21 mouse cellular contexts compared by ENCODE assay signal in the genomic region with DNA sequence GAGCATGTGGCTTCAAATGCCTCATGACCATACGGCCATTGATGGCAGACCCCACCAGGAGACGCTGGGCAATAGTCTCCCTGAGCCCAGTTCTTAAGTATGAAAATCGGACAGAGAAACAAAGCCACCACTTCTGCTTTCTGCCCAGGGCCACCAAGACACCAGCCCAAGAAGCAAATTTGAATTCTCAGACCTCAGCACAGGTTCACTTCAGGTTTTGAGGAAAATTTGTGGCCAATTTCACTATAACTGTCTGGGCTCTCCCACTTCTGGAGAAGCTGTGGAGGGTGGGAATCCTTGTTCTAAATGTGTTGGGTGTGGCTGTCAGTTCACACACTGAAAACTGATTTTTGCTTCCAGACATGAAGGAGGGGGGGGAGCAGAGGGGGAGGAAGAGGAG. TPM values are rescaled to one million over a fixed set of nuclear protein-coding genes. Genes with fewer than 3 reads are reported as not detected.
DNase-seq lines count a peak whose midpoint lies in the region; ATAC-seq and TF ChIP-seq lines count a peak whose summit lies in the region.
"Had no signal": no experiment of that assay in that cellular context is flagged by ENCODE, and none has a peak within 500 bp of the region (broad histone marks: within the 10 kb centered on the region; RNA-seq: fewer than 3 reads in every experiment).

No protein-coding gene starts in this region.

- DNase-seq in liver, embryonic 11.5 days (ENCODE audit: low spot score): no peak
- no peak for DNase-seq in liver, postnatal 0 days
- DNase-seq in spleen, postnatal 36 days (ENCODE audit: low spot score in 2 of 2): peak; percentile 74 to 75
- no peak for DNase-seq in right cerebral cortex, adult 18-20 months
- DNase-seq in thymus, postnatal 36 days: no peak
- no peak for DNase-seq in right cerebral cortex, postnatal 14 days
- DNase-seq: cerebellum, adult 11 months; cerebellum, postnatal 14 days; thymus, postnatal 14 days had no signal

- H3K4me1 ChIP-seq in liver, embryonic 12.5 days: no peaks in the 10 kb centered on the region
- H3K4me1 ChIP-seq in liver, embryonic 11.5 days (replicated peaks; ENCODE audit: control insufficient read depth, insufficient read depth, low read length): no peaks in the 10 kb centered on the region
- no peaks in the 10 kb centered on the region for H3K4me1 ChIP-seq in brown adipose tissue, adult 24 weeks (ENCODE audit: control insufficient read depth, insufficient read depth, insufficient read length, low read length)
- H3K4me1 ChIP-seq in liver, postnatal 0 days (ENCODE audit: insufficient read depth): 0 out of 2 replicates have a peak, but pooled peaks cover 7% of the 10 kb centered on the region
- H3K4me1 ChIP-seq: heart, embryonic 12.5 days; lung, embryonic 15.5 days; midbrain, embryonic 10.5 days had no signal

- TF ChIP-seq CTCF in liver, postnatal 0 days (IDR thresholded peaks at IDR 0.05; ENCODE audit: low read depth): no peak

- ATAC-seq in liver, embryonic 12.5 days: no peak
- ATAC-seq in liver, embryonic 11.5 days (replicated peaks; ENCODE audit: low FRiP score): no peak
- ATAC-seq in liver, postnatal 0 days: no peak
- ATAC-seq: forebrain, embryonic 14.5 days; hindbrain, embryonic 16.5 days; intestine, postnatal 0 days had no signal

- no peak overlapping the region for H3K9ac ChIP-seq in liver, embryonic 12.5 days
- H3K9ac ChIP-seq in liver, embryonic 11.5 days (ENCODE audit: low read depth, low read length): no peak overlapping the region
- 0 out of 2 replicates have a peak overlapping the region, but pooled peaks have one; percentile 8 for H3K9ac ChIP-seq in liver, postnatal 0 days (replicated peaks)
- H3K9ac ChIP-seq: heart, embryonic 12.5 days; lung, embryonic 15.5 days had no signal

- no peak for TF ChIP-seq EP300 in liver, postnatal 0 days (IDR thresholded peaks at IDR 0.05; ENCODE audit: low read depth)

- peak overlapping the region; percentile 17; the same call in 1 of the 2 replicates for H3K27ac ChIP-seq in liver, embryonic 12.5 days
- no peak overlapping the region for H3K27ac ChIP-seq in liver, embryonic 11.5 days (ENCODE audit: low read depth, low read length)
- peak overlapping the region; percentile 74 for H3K27ac ChIP-seq in brown adipose tissue, adult 24 weeks (replicated peaks; ENCODE audit: low read depth, low read length)
- H3K27ac ChIP-seq in liver, postnatal 0 days (ENCODE audit: low read depth): peak overlapping the region; percentile 81
- H3K27ac ChIP-seq: kidney, postnatal 0 days; left cerebral cortex, adult 2 months; limb, embryonic 10.5 days; lung, embryonic 15.5 days; midbrain, embryonic 10.5 days; stomach, postnatal 0 days had no signal

- no peaks in the 10 kb centered on the region for H3K36me3 ChIP-seq in liver, embryonic 12.5 days
- H3K36me3 ChIP-seq in liver, embryonic 11.5 days (ENCODE audit: control insufficient read depth, insufficient read depth, low read length): no peaks in the 10 kb centered on the region
- H3K36me3 ChIP-seq in liver, postnatal 0 days (replicated peaks; ENCODE audit: insufficient read depth, low read length): no peaks in the 10 kb centered on the region
- H3K36me3 ChIP-seq: heart, embryonic 12.5 days; limb, embryonic 10.5 days; lung, embryonic 15.5 days; midbrain, embryonic 10.5 days had no signal

- H3K4me3 ChIP-seq in liver, embryonic 12.5 days: no peak overlapping the region
- H3K4me3 ChIP-seq in liver, embryonic 11.5 days (ENCODE audit: low read depth, low read length): no peak overlapping the region
- H3K4me3 ChIP-seq in brown adipose tissue, adult 24 weeks (ENCODE audit: insufficient read depth, low read depth, low read length): no peak overlapping the region
- H3K4me3 ChIP-seq in liver, postnatal 0 days (ENCODE audit: low read depth, low read length): no peak overlapping the region
- H3K4me3 ChIP-seq: heart, embryonic 12.5 days; left cerebral cortex, adult 2 months; limb, embryonic 10.5 days; lung, embryonic 15.5 days; midbrain, embryonic 10.5 days had no signal

- H3K9me3 ChIP-seq in liver, embryonic 12.5 days (replicated peaks): no peaks in the 10 kb centered on the region
- H3K9me3 ChIP-seq in liver, embryonic 11.5 days (ENCODE audit: control insufficient read depth, low read length): no peaks in the 10 kb centered on the region
- no peaks in the 10 kb centered on the region for H3K9me3 ChIP-seq in liver, postnatal 0 days (ENCODE audit: low read length)
- H3K9me3 ChIP-seq: heart, embryonic 12.5 days; limb, embryonic 10.5 days; lung, embryonic 15.5 days; midbrain, embryonic 10.5 days had no signal

- H3K4me2 ChIP-seq in liver, embryonic 12.5 days: no peak overlapping the region
- no peak overlapping the region for H3K4me2 ChIP-seq in liver, embryonic 11.5 days
- H3K4me2 ChIP-seq in liver, postnatal 0 days (ENCODE audit: low read depth, low read length): peak overlapping the region; percentile 45; the same call in 1 of the 2 replicates
- H3K4me2 ChIP-seq: heart, embryonic 12.5 days; lung, embryonic 15.5 days had no signal

- no peaks in the 10 kb centered on the region for H3K27me3 ChIP-seq in liver, embryonic 12.5 days (replicated peaks)
- H3K27me3 ChIP-seq in liver, embryonic 11.5 days (replicated peaks; ENCODE audit: control insufficient read depth, insufficient read depth, low read length): no peaks in the 10 kb centered on the region
- H3K27me3 ChIP-seq in liver, postnatal 0 days (ENCODE audit: insufficient read depth, low read length): no peaks in the 10 kb centered on the region
- H3K27me3 ChIP-seq: heart, embryonic 12.5 days; lung, embryonic 15.5 days had no signal

- WGBS in liver, embryonic 12.5 days (ENCODE audit: insufficient replicate concordance): 29% methylated on average over 3 of the region's 3 CpGs
- whole genome bisulfite sequencing in liver, embryonic 11.5 days: 49% methylated on average over 3 of the region's 3 CpGs
- WGBS in liver, postnatal 0 days (ENCODE audit: insufficient replicate concordance): 34% methylated on average over 3 of the region's 3 CpGs

RNA-seq across cellular contexts. Expression of a gene that starts 8.9 kb away (rescaled TPM):
- 1.6 and 2.1 TPM in 2 replicates for polyA plus RNA-seq in liver, embryonic 12.5 days (2016; fragmentation: Nextera tagmentation; extraction: Ambion mirVana)
- polyA plus RNA-seq in liver, embryonic 11.5 days (2014; fragmentation: Nextera tagmentation; extraction: Ambion mirVana): 1.6 and 1.9 TPM in 2 replicates
- polyA plus RNA-seq in brown adipose tissue, adult 24 weeks (2012; ENCODE audit: insufficient read depth, insufficient read length, missing spikeins): 0.48 and 2.8 TPM in 2 replicates
- polyA plus RNA-seq in liver, postnatal 0 days (2015; fragmentation: Nextera tagmentation; extraction: Ambion mirVana): 1.6 and 2.6 TPM in 2 replicates

RNA-seq across cellular contexts. Expression of a gene that starts 19.6 kb away (rescaled TPM):
- 4.6 and 6.8 TPM in 2 replicates for polyA plus RNA-seq in liver, embryonic 12.5 days (2016; fragmentation: Nextera tagmentation; extraction: Ambion mirVana)
- 8.5 and 14.0 TPM in 2 replicates for polyA plus RNA-seq in liver, embryonic 11.5 days (2014; fragmentation: Nextera tagmentation; extraction: Ambion mirVana)
- polyA plus RNA-seq in brown adipose tissue, adult 24 weeks (2012; ENCODE audit: insufficient read depth, insufficient read length, missing spikeins): 0.95 and 2.2 TPM in 2 replicates
- polyA plus RNA-seq in liver, postnatal 0 days (2015; fragmentation: Nextera tagmentation; extraction: Ambion mirVana): 0.73 and 1.0 TPM in 2 replicates

Comparison
In these comparisons a context has a peak if more than half of its experiments do, and no peak if none do; other contexts are left out.
1. DNase-seq: peak in spleen, postnatal 36 days (2 of 2); none in liver, embryonic 11.5 days (single experiment), liver, postnatal 0 days (single experiment), right cerebral cortex, adult 18-20 months (single experiment), thymus, postnatal 36 days (0 of 2) and right cerebral cortex, postnatal 14 days (single experiment).